Mouse (Mus musculus): ENCODE results near the gene Tex12. TPM values are rescaled to one million over a fixed set of nuclear protein-coding genes. Genes with fewer than 3 reads are reported as not detected.

Tex12 gene
- polyA plus RNA-seq, 1 experiment, result not detected

GRCm38 (mm10) chr9:50596973-50597372 is 35.8 kb upstream of the Tex12 start:
- Histone ChIP-seq H3K27ac (ENCODE audit: insufficient read depth, low read depth, low read length) (no peak overlapping the region), H3K36me3 (ENCODE audit: control insufficient read depth, insufficient read depth, low read length) (peaks cover 48% of the 10 kb centered on the region), H3K4me1 (ENCODE audit: control insufficient read depth, insufficient read depth, insufficient read length, low read length) (peaks cover 14% of the 10 kb centered on the region), H3K4me3 (ENCODE audit: low read depth, low read length) (no peak overlapping the region), H3K27me3 (ENCODE audit: control insufficient read depth, insufficient read depth, low read length) (no peaks in the 10 kb centered on the region)
- TF ChIP-seq POLR2A (IDR thresholded peaks at IDR 0.05; ENCODE audit: low read depth, low read length), result no peak
- TF ChIP-seq CTCF (IDR thresholded peaks at IDR 0.05; ENCODE audit: extremely low read depth, insufficient read length, insufficient replicate concordance, low read depth, low read length), result no peak
- 84% methylated on average over 8 of the region's 8 CpGs for WGBS

GRCm38 (mm10) chr9:50594794-50595417 is 33.8 kb upstream of the Tex12 start:
- Histone ChIP-seq H3K4me3 (ENCODE audit: low read depth, low read length) (no peak overlapping the region), H3K36me3 (ENCODE audit: control insufficient read depth, insufficient read depth, low read length) (peaks cover 41% of the 10 kb centered on the region), H3K27me3 (ENCODE audit: control insufficient read depth, insufficient read depth, low read length) (no peaks in the 10 kb centered on the region), H3K4me1 (ENCODE audit: control insufficient read depth, insufficient read depth, insufficient read length, low read length) (peaks cover 15% of the 10 kb centered on the region), H3K27ac (ENCODE audit: insufficient read depth, low read depth, low read length) (peak overlapping the region; percentile 65)
- WGBS, result 25% methylated on average over 12 of the region's 12 CpGs
- TF ChIP-seq CTCF (IDR thresholded peaks at IDR 0.05; ENCODE audit: extremely low read depth, insufficient read length, insufficient replicate concordance, low read depth, low read length) (no peak), POLR2A (IDR thresholded peaks at IDR 0.05; ENCODE audit: low read depth, low read length) (no peak)

GRCm38 (mm10) chr9:50593544-50593943 is 32.4 kb upstream of the Tex12 start:
- 67% methylated on average over 3 of the region's 3 CpGs for WGBS
- H3K4me1 ChIP-seq (ENCODE audit: control insufficient read depth, insufficient read depth, insufficient read length, low read length), result peaks cover 15% of the 10 kb centered on the region; the same call in 1 of the 2 replicates
- H3K27me3 ChIP-seq (ENCODE audit: control insufficient read depth, insufficient read depth, low read length), result no peaks in the 10 kb centered on the region
- no peak overlapping the region for H3K4me3 ChIP-seq (ENCODE audit: low read depth, low read length)
- peak; percentile 55; the same call in 1 of the 2 replicates for TF ChIP-seq CTCF (IDR thresholded peaks at IDR 0.05; ENCODE audit: extremely low read depth, insufficient read length, insufficient replicate concordance, low read depth, low read length)
- no peak for TF ChIP-seq POLR2A (IDR thresholded peaks at IDR 0.05; ENCODE audit: low read depth, low read length)
- H3K27ac ChIP-seq (ENCODE audit: insufficient read depth, low read depth, low read length), result no peak overlapping the region
- H3K36me3 ChIP-seq (ENCODE audit: control insufficient read depth, insufficient read depth, low read length), result peaks cover 31% of the 10 kb centered on the region

- Histone ChIP-seq H3K36me3 (ENCODE audit: control insufficient read depth, insufficient read depth, low read length) (peaks cover 25% of the 10 kb centered on the region), H3K4me3 (ENCODE audit: low read depth, low read length) (no peak overlapping the region), H3K27ac (ENCODE audit: insufficient read depth, low read depth, low read length) (no peak overlapping the region), H3K4me1 (ENCODE audit: control insufficient read depth, insufficient read depth, insufficient read length, low read length) (peaks cover 18% of the 10 kb centered on the region; the same call in 1 of the 2 replicates), H3K27me3 (ENCODE audit: control insufficient read depth, insufficient read depth, low read length) (no peaks in the 10 kb centered on the region)
- TF ChIP-seq CTCF (IDR thresholded peaks at IDR 0.05; ENCODE audit: extremely low read depth, insufficient read length, insufficient replicate concordance, low read depth, low read length) (no peak), POLR2A (IDR thresholded peaks at IDR 0.05; ENCODE audit: low read depth, low read length) (no peak)
- 88% methylated on average over 9 of the region's 9 CpGs for WGBS
Measured at GRCm38 (mm10) chr9:50592955-50593354, 31.8 kb upstream of the Tex12 start.

GRCm38 (mm10) chr9:50590856-50591518 is 29.9 kb upstream of the Tex12 start:
- no peak overlapping the region for H3K4me3 ChIP-seq (ENCODE audit: low read depth, low read length)
- no peak overlapping the region for H3K27ac ChIP-seq (ENCODE audit: insufficient read depth, low read depth, low read length)
- H3K4me1 ChIP-seq (ENCODE audit: control insufficient read depth, insufficient read depth, insufficient read length, low read length), result peaks cover 29% of the 10 kb centered on the region
- 75% methylated on average over 10 of the region's 10 CpGs for WGBS
- TF ChIP-seq CTCF (IDR thresholded peaks at IDR 0.05; ENCODE audit: extremely low read depth, insufficient read length, insufficient replicate concordance, low read depth, low read length), result no peak
- TF ChIP-seq POLR2A (IDR thresholded peaks at IDR 0.05; ENCODE audit: low read depth, low read length), result no peak
- H3K27me3 ChIP-seq (ENCODE audit: control insufficient read depth, insufficient read depth, low read length), result no peaks in the 10 kb centered on the region
- H3K36me3 ChIP-seq (ENCODE audit: control insufficient read depth, insufficient read depth, low read length), result peaks cover 9% of the 10 kb centered on the region

- peak overlapping the region; percentile 98 for H3K27ac ChIP-seq (ENCODE audit: insufficient read depth, low read depth, low read length)
- H3K4me1 ChIP-seq (ENCODE audit: control insufficient read depth, insufficient read depth, insufficient read length, low read length), result peaks cover 35% of the 10 kb centered on the region
- H3K27me3 ChIP-seq (ENCODE audit: control insufficient read depth, insufficient read depth, low read length), result no peaks in the 10 kb centered on the region
- no peaks in the 10 kb centered on the region for H3K36me3 ChIP-seq (ENCODE audit: control insufficient read depth, insufficient read depth, low read length)
- 21% methylated on average over 4 of the region's 4 CpGs for WGBS
- no peak overlapping the region for H3K4me3 ChIP-seq (ENCODE audit: low read depth, low read length)
- TF ChIP-seq CTCF (IDR thresholded peaks at IDR 0.05; ENCODE audit: extremely low read depth, insufficient read length, insufficient replicate concordance, low read depth, low read length), result no peak
- no peak for TF ChIP-seq POLR2A (IDR thresholded peaks at IDR 0.05; ENCODE audit: low read depth, low read length)
Measured at GRCm38 (mm10) chr9:50586955-50587354, 25.8 kb upstream of the Tex12 start.

- Histone ChIP-seq H3K27me3 (ENCODE audit: control insufficient read depth, insufficient read depth, low read length) (no peaks in the 10 kb centered on the region), H3K27ac (ENCODE audit: insufficient read depth, low read depth, low read length) (peak overlapping the region; percentile 98)
- WGBS, result 32% methylated on average over 6 of the region's 6 CpGs
Measured at GRCm38 (mm10) chr9:50585145-50585818, 24.2 kb upstream of the Tex12 start.

More at GRCm38 (mm10) chr9:50585145-50585818, 24.2 kb upstream of the Tex12 start:
- H3K4me1 ChIP-seq (ENCODE audit: control insufficient read depth, insufficient read depth, insufficient read length, low read length), result peaks cover 31% of the 10 kb centered on the region
- no peak overlapping the region for H3K4me3 ChIP-seq (ENCODE audit: low read depth, low read length)
- H3K36me3 ChIP-seq (ENCODE audit: control insufficient read depth, insufficient read depth, low read length), result peaks cover 2% of the 10 kb centered on the region; the same call in 1 of the 2 replicates
- no peak for TF ChIP-seq CTCF (IDR thresholded peaks at IDR 0.05; ENCODE audit: extremely low read depth, insufficient read length, insufficient replicate concordance, low read depth, low read length)
- no peak for TF ChIP-seq POLR2A (IDR thresholded peaks at IDR 0.05; ENCODE audit: low read depth, low read length)

Data from small intestine, adult 2 months (tissue).